Mouse (Mus musculus) 416B (cell line): ENCODE results near the gene Gls2.
A peak's percentile ranks its signal among the peaks of the same experiment; 100 is the strongest.
"Not testable (repeated sequence)": the region's sequence is repeated elsewhere in the genome, so short reads cannot be mapped to it uniquely, and the experiment has no call there.

Source experiments
- DNase-seq: peaks from one replicate; pipeline ENCODE4 v3.0.0; 2011; ENCODE audit warnings: low read depth

The Gls2 gene

GRCm38 (mm10) chr10:128194024-128194550 is at the start of gene Gls2:
Gls2 (plus strand) TSS chr10:128194457.
- DNase-seq = peak; percentile 97

- no peak for DNase-seq
Measured at GRCm38 (mm10) chr10:128144961-128145360, 49.3 kb upstream of the Gls2 start.

GRCm38 (mm10) chr10:128148789-128149365 is 45.4 kb upstream of the Gls2 start:
- no peak for DNase-seq

GRCm38 (mm10) chr10:128149592-128149991 is 44.7 kb upstream of the Gls2 start:
- DNase-seq = peak; percentile 84

- no peak for DNase-seq
Measured at GRCm38 (mm10) chr10:128150941-128151340, 43.3 kb upstream of the Gls2 start.

- peak; percentile 17 for DNase-seq
Measured at GRCm38 (mm10) chr10:128153978-128154377, 40.3 kb upstream of the Gls2 start.

- DNase-seq = not testable (repeated sequence)
Measured at GRCm38 (mm10) chr10:128165726-128166125, 28.5 kb upstream of the Gls2 start.

- no peak for DNase-seq
Measured at GRCm38 (mm10) chr10:128167091-128167490, 27.2 kb upstream of the Gls2 start.

- DNase-seq = not testable (repeated sequence)
Measured at GRCm38 (mm10) chr10:128171348-128171747, 22.9 kb upstream of the Gls2 start.

GRCm38 (mm10) chr10:128175302-128175701 is 19.0 kb upstream of the Gls2 start:
- DNase-seq = peak; percentile 28

- peak; percentile 90 for DNase-seq
Measured at GRCm38 (mm10) chr10:128175996-128176755, 18.1 kb upstream of the Gls2 start.

- no peak for DNase-seq
Measured at GRCm38 (mm10) chr10:128177316-128177715, 16.9 kb upstream of the Gls2 start.

GRCm38 (mm10) chr10:128179989-128180388 is 14.3 kb upstream of the Gls2 start, which contains the start of gene Rbms2:
Rbms2 (minus strand) TSS chr10:128180297.
- no peak for DNase-seq

GRCm38 (mm10) chr10:128184296-128184695 is 10.0 kb upstream of the Gls2 start:
- no peak for DNase-seq

GRCm38 (mm10) chr10:128185277-128185940 is 8.8 kb upstream of the Gls2 start:
- peak; percentile 70 for DNase-seq

GRCm38 (mm10) chr10:128185959-128186358 is 8.3 kb upstream of the Gls2 start:
- peak; percentile 93 for DNase-seq

- no peak for DNase-seq
Measured at GRCm38 (mm10) chr10:128187181-128187605, 7.1 kb upstream of the Gls2 start.

- peak; percentile 87 for DNase-seq
Measured at GRCm38 (mm10) chr10:128188242-128188877, 5.9 kb upstream of the Gls2 start.

- peak; percentile 24 for DNase-seq
Measured at GRCm38 (mm10) chr10:128191472-128191871, 2.8 kb upstream of the Gls2 start.

GRCm38 (mm10) chr10:128192030-128192766 is 2.1 kb upstream of the Gls2 start:
- not testable (repeated sequence) for DNase-seq

GRCm38 (mm10) chr10:128193113-128193512 is 1.1 kb upstream of the Gls2 start:
- no peak for DNase-seq
